Mouse (Mus musculus): ENCODE data around the gene Trpc2. TPM values are rescaled to one million over a fixed set of nuclear protein-coding genes. Genes with fewer than 3 reads are reported as not detected.
"Not testable (repeated sequence)": the region's sequence is repeated elsewhere in the genome, so short reads cannot be mapped to it uniquely, and the experiment has no call there.

Trpc2 gene
- polyA plus RNA-seq (2012; fragmentation: generic; extraction: Trizol): not detected
- long read RNA-seq, experiment 1: 0 reads
- long read RNA-seq, experiment 2: 0 reads

DNA sequence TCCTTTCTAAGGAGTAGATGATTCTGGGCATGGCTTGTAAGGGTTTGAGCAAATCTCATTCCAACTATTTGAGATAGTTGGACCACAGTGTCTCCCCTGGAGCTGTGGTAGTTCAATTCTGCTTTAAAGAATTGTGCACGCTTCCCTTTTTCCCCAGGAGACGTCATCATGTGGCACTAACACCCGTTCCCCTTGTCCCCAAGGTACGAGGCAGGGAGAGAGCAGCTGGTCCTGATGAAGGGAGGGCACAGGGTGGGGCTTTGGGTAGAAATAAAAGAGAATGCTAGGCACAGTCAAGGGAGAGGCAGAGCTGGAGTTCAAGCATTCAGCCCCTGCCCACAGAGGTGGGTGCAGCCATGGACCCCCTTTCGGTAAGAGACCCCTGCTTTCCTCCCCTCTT is at the start of gene Trpc2:
Gene Trpc2 (plus strand): TSS at position 301 of the 400 bp plus-strand sequence.
- peaks cover 35% of the 10 kb centered on the region for H3K36me3 ChIP-seq (ENCODE audit: control insufficient read depth, insufficient read depth)
- H3K27me3 ChIP-seq (ENCODE audit: control insufficient read depth, insufficient read depth, insufficient read length): no peaks in the 10 kb centered on the region
- H3ac ChIP-seq (ENCODE audit: control insufficient read depth, insufficient read length, low read depth): no peak within 1 kb of the TSS
- H3K4me3 ChIP-seq (ENCODE audit: insufficient read depth, poor library complexity, severe bottlenecking): no peak within 1 kb of the TSS
- no peaks in the 10 kb centered on the region for H3K79me2 ChIP-seq (ENCODE audit: control insufficient read depth, insufficient read depth)
- H3K79me3 ChIP-seq (ENCODE audit: low read depth): no peaks in the 10 kb centered on the region
- TF ChIP-seq FOSL1 (IDR thresholded peaks at IDR 0.05; ENCODE audit: insufficient read depth, low read length, poor library complexity, severe bottlenecking) (no peak), CTCF (IDR thresholded peaks at IDR 0.05; ENCODE audit: control insufficient read depth, insufficient read depth, insufficient read length) (no peak), MAX (IDR thresholded peaks at IDR 0.05) (no peak), USF1 (IDR thresholded peaks at IDR 0.05; ENCODE audit: low read depth) (no peak), MYOD1 (IDR thresholded peaks at IDR 0.05; ENCODE audit: control insufficient read depth, insufficient read length, low read depth) (no peak), MYOG (IDR thresholded peaks at IDR 0.05; ENCODE audit: control insufficient read depth, extremely low read depth, insufficient read length) (no peak), CEBPB (IDR thresholded peaks at IDR 0.05; ENCODE audit: low read depth) (no peak)

DNA sequence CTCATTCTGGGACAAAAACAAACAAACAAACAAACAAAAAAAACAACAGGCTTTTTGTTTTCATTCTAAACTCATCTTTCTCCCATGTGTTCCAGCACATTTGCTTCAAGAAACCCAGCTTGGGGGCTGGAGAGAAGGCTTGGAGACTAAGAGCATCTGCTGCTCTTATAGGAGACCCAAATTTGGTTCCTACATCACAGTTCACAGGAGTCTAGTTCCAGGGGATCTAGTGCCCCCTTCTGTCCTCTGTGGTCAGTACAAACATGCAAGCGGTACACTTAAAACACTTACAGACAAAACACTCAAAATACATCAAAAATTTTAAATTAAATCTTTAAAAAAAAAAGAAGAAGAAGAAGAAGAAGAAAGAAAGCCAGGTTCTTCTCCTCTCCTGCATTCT is 48.0 kb upstream of the Trpc2 start:
- Histone ChIP-seq H3K4me3 (ENCODE audit: insufficient read depth, poor library complexity, severe bottlenecking) (no peak overlapping the region), H3K27me3 (ENCODE audit: control insufficient read depth, insufficient read depth, insufficient read length) (no peaks in the 10 kb centered on the region), H3K79me2 (ENCODE audit: control insufficient read depth, insufficient read depth) (no peaks in the 10 kb centered on the region), H3ac (ENCODE audit: control insufficient read depth, insufficient read length, low read depth) (no peak overlapping the region), H3K79me3 (ENCODE audit: low read depth) (no peaks in the 10 kb centered on the region), H3K36me3 (ENCODE audit: control insufficient read depth, insufficient read depth) (peaks cover 44% of the 10 kb centered on the region)
- TF ChIP-seq CEBPB (IDR thresholded peaks at IDR 0.05; ENCODE audit: low read depth) (no peak), FOSL1 (IDR thresholded peaks at IDR 0.05; ENCODE audit: insufficient read depth, low read length, poor library complexity, severe bottlenecking) (no peak), CTCF (IDR thresholded peaks at IDR 0.05; ENCODE audit: control insufficient read depth, insufficient read depth, insufficient read length) (no peak), MAX (IDR thresholded peaks at IDR 0.05) (no peak), MYOD1 (IDR thresholded peaks at IDR 0.05; ENCODE audit: control insufficient read depth, insufficient read length, low read depth) (no peak), MYOG (IDR thresholded peaks at IDR 0.05; ENCODE audit: control insufficient read depth, extremely low read depth, insufficient read length) (no peak), USF1 (IDR thresholded peaks at IDR 0.05; ENCODE audit: low read depth) (no peak)

DNA sequence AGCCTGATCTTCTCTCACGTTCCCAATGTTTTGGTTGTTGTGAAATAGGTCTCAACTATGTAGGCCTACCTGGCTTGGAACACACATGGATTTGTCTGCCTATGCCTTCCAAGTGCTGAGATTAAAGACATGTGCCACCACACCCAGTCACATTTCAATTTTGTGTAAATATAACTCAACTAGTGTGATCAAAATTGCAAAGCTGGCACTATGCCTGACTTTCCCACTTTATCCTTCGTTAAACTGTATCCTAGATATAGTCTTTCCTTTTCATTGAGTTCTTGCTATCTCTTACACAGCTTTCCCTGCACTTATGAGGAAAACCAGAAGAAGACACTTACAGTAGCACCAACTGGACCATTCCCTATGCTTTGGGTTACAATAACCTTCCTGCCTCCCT is 47.4 kb upstream of the Trpc2 start:
- Histone ChIP-seq H3ac (ENCODE audit: control insufficient read depth, insufficient read length, low read depth) (no peak overlapping the region), H3K79me3 (ENCODE audit: low read depth) (no peaks in the 10 kb centered on the region), H3K79me2 (ENCODE audit: control insufficient read depth, insufficient read depth) (no peaks in the 10 kb centered on the region), H3K36me3 (ENCODE audit: control insufficient read depth, insufficient read depth) (peaks cover 49% of the 10 kb centered on the region), H3K27me3 (ENCODE audit: control insufficient read depth, insufficient read depth, insufficient read length) (no peaks in the 10 kb centered on the region), H3K4me3 (ENCODE audit: insufficient read depth, poor library complexity, severe bottlenecking) (no peak overlapping the region)
- TF ChIP-seq FOSL1 (IDR thresholded peaks at IDR 0.05; ENCODE audit: insufficient read depth, low read length, poor library complexity, severe bottlenecking): no peak
- TF ChIP-seq USF1 (IDR thresholded peaks at IDR 0.05; ENCODE audit: low read depth): no peak
- no peak for TF ChIP-seq MAX (IDR thresholded peaks at IDR 0.05)
- TF ChIP-seq MYOD1 (IDR thresholded peaks at IDR 0.05; ENCODE audit: control insufficient read depth, insufficient read length, low read depth): no peak
- no peak for TF ChIP-seq MYOG (IDR thresholded peaks at IDR 0.05; ENCODE audit: control insufficient read depth, extremely low read depth, insufficient read length)
- TF ChIP-seq CTCF (IDR thresholded peaks at IDR 0.05; ENCODE audit: control insufficient read depth, insufficient read depth, insufficient read length): no peak
- no peak for TF ChIP-seq CEBPB (IDR thresholded peaks at IDR 0.05; ENCODE audit: low read depth)

DNA sequence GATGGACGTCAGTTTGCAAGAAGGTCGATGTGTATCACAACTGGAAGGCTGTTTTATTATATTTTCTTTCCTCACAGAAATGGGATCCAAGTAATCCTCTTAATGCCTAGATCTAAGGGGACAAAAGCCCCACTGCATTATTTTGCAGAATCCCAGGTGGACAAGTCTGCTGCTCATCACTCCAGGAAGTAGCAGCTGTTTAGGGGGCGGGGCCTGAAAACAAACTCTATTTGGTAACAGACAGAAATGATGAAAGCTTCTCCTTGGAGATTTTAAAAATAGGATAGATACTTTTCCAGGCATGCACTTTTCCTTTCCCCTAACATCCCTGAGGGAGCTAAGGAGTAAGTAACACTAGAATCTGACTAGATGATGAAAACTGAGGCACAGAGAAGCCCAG is 45.6 kb upstream of the Trpc2 start:
- no peaks in the 10 kb centered on the region for H3K79me3 ChIP-seq (ENCODE audit: low read depth)
- no peak overlapping the region for H3K4me3 ChIP-seq (ENCODE audit: insufficient read depth, poor library complexity, severe bottlenecking)
- no peaks in the 10 kb centered on the region for H3K79me2 ChIP-seq (ENCODE audit: control insufficient read depth, insufficient read depth)
- no peaks in the 10 kb centered on the region for H3K27me3 ChIP-seq (ENCODE audit: control insufficient read depth, insufficient read depth, insufficient read length)
- no peak overlapping the region for H3ac ChIP-seq (ENCODE audit: control insufficient read depth, insufficient read length, low read depth)
- TF ChIP-seq USF1 (IDR thresholded peaks at IDR 0.05; ENCODE audit: low read depth) (no peak), MYOD1 (IDR thresholded peaks at IDR 0.05; ENCODE audit: control insufficient read depth, insufficient read length, low read depth) (no peak), MYOG (IDR thresholded peaks at IDR 0.05; ENCODE audit: control insufficient read depth, extremely low read depth, insufficient read length) (no peak), CTCF (IDR thresholded peaks at IDR 0.05; ENCODE audit: control insufficient read depth, insufficient read depth, insufficient read length) (no peak), FOSL1 (IDR thresholded peaks at IDR 0.05; ENCODE audit: insufficient read depth, low read length, poor library complexity, severe bottlenecking) (no peak), MAX (IDR thresholded peaks at IDR 0.05) (no peak), CEBPB (IDR thresholded peaks at IDR 0.05; ENCODE audit: low read depth) (no peak)
- peaks cover 53% of the 10 kb centered on the region for H3K36me3 ChIP-seq (ENCODE audit: control insufficient read depth, insufficient read depth)

DNA sequence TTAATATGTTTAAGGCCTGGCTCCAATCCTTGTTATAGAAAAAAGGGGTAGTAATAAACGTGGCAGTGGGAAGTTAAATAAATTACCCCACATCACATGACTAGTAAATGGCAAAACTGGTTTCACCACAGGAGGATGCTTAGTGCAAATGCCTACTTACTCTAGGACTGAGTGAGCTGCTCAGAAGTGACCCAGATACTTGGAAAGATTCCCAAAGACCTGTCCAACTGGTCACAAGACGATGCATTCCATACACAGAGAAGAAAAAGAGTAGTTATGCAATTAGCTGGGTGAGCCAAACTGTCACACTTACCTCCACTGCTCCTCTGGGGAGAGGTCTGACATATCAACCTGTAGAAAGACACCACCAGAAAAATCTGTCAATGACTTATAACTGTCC is 40.6 kb upstream of the Trpc2 start:
- Histone ChIP-seq H3K27me3 (ENCODE audit: control insufficient read depth, insufficient read depth, insufficient read length) (no peaks in the 10 kb centered on the region), H3K79me2 (ENCODE audit: control insufficient read depth, insufficient read depth) (no peaks in the 10 kb centered on the region), H3K79me3 (ENCODE audit: low read depth) (no peaks in the 10 kb centered on the region), H3K4me3 (ENCODE audit: insufficient read depth, poor library complexity, severe bottlenecking) (no peak overlapping the region), H3ac (ENCODE audit: control insufficient read depth, insufficient read length, low read depth) (no peak overlapping the region), H3K36me3 (ENCODE audit: control insufficient read depth, insufficient read depth) (peaks cover 34% of the 10 kb centered on the region)
- TF ChIP-seq CEBPB (IDR thresholded peaks at IDR 0.05; ENCODE audit: low read depth) (no peak), MAX (IDR thresholded peaks at IDR 0.05) (no peak), FOSL1 (IDR thresholded peaks at IDR 0.05; ENCODE audit: insufficient read depth, low read length, poor library complexity, severe bottlenecking) (no peak), MYOD1 (IDR thresholded peaks at IDR 0.05; ENCODE audit: control insufficient read depth, insufficient read length, low read depth) (no peak), USF1 (IDR thresholded peaks at IDR 0.05; ENCODE audit: low read depth) (no peak), MYOG (IDR thresholded peaks at IDR 0.05; ENCODE audit: control insufficient read depth, extremely low read depth, insufficient read length) (no peak), CTCF (IDR thresholded peaks at IDR 0.05; ENCODE audit: control insufficient read depth, insufficient read depth, insufficient read length) (no peak)

DNA sequence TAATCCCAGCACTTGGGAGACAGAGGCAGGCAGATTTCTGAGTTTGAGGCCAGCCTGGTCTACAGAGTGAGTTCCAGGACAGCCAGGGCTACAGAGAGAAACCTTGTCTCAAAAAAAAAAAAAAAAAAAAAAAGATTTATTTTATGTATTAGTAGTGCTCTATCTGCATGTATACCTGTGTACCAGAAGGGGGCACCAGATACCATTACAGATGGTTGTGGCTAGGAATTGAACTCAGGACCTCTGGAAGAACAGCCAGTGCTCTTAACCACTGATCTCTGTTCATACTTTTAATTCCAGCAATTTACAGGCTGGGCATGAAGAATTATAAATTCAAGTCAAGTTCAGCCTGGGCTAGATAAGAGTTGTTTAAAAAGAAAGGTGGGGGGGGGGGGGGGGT is 34.4 kb upstream of the Trpc2 start:
- not testable (repeated sequence) for H3K36me3 ChIP-seq (ENCODE audit: control insufficient read depth, insufficient read depth); H3K27me3 ChIP-seq (ENCODE audit: control insufficient read depth, insufficient read depth, insufficient read length); H3K79me3 ChIP-seq (ENCODE audit: low read depth); H3ac ChIP-seq (ENCODE audit: control insufficient read depth, insufficient read length, low read depth); H3K79me2 ChIP-seq (ENCODE audit: control insufficient read depth, insufficient read depth); H3K4me3 ChIP-seq (ENCODE audit: insufficient read depth, poor library complexity, severe bottlenecking)

All from C2C12 (cell line).